Mouse (Mus musculus) natural killer cell, adult 2 months (primary cell): Measurements from ENCODE around the gene Pde4d.

Experiments
- DNase-seq, 2 experiments: peaks; one replicate each; pipeline ENCODE4 v3.0.0; 2022; ENCODE audit warnings: low spot score in 2 of 2

The Pde4d gene

DNA sequence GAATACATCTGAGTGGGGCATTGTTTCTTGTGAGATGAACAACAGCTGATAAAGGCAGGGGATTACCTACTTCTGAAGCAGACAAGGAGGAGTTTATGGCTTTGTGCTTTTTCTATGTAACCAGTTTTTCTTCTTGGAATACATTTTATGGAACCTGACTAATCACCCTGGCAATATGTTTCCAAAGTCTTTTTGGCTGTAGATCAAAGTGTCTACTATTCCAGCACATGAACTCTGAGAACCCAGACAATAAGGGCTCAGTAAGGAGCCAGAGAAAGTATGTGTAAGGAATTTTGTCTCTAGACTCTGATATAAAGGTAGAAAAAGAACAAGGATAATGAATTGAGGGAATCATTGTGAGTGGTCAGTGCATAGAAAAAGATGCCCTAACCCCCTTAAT, 40.1 kb downstream of the Pde4d start:
- DNase-seq: no peak

DNA sequence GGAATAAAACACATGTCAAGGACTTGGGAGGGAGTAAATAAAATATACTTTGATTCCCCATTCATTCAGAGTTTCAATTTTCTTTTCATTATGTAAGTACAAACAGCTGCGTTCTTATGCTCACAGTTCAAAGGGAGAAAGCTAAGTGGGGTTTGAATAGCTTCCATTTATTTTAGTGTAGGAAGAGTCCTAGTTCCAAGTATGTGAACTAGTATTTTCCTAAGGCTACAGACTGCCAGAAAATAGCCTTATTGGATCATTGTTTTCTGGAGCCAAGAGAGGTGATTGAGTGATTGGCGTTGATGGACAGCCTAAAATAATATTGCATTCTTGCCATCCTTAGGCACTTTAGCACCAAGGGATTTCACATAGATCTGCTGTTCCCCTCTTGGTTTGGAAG, 41.1 kb downstream of the Pde4d start:
- no peak for DNase-seq

DNA sequence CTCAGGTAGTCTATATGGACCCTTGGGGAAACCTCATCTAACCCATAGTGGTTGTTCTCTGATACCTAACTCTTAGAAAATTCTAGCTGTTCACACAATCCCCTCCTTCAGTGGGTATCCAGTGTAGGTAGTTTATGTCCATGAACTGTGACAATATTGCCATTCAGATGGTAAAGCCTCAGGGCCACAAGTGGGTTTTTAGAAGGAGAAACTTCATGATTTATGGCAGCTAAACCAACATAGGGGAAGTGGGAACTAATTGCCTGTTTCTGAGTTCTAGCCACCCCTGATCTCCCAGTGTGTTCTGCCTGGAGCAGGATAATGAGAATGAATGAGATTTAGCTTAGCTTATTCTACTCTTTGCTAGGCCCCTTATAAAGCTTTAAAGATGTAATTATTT, 43.1 kb downstream of the Pde4d start:
- no peak for DNase-seq

DNA sequence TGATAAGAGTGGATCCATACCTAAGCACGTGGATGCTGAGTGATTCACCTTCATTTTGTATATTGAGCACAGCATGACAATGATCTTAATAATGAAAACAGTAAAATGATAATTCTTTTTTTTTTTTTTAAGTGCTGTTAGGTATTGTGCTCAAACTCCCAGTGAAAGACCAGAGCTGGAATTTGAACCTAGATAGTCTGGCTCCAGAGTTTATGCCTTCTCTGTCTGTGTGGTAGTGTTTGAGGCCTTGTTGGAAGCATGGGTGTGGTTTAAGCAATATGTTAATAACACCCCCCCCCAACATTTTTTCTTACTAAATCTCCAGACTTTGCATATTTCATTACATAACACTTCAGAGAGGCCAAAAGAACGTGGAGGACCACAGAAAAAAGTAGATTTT, 44.6 kb downstream of the Pde4d start:
- DNase-seq: no peak

DNA sequence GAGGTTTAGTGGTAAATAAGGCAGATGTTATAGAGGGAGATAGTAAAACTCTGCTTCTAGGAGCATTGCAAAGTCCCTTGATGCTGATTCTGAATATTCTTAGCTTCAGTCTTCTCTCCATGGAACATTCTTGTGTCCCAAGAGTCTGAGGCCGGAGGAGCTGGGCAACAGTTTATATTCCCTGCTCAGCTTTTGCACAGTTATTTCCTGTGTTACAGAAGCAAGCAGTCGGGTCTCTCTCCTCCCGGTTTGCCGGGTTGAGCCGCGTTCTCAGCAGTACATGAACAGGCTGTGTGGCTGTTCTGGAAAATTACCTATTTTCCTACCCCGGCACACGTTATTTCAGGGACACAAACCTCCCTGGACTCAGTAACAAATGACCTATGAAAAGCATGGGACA, 48.0 kb downstream of the Pde4d start:
- no peak for DNase-seq

DNA sequence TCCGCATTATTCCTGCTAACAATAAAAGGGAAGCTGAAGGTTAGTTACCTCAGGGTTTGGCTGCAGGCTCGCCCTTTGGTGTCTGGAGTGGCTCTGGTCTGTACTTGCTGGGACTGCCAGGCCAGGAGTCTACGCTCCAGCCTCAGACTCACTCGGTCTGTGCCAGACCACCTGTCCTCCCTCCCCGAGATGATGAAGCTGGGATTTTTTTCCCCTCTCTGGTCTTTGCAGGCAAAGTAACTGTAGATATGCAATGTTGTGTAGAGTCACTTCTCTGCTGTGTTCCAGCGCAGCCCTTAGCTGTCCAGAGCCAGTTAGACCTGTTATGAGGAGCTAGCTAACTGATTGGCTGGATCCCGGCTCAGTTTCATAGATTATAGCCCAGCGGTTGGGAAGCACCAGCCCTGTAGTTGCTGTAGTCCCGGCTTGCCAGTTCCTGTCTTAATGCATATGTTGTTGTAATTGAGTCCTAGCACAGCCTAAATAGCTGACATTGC, 48.5 kb downstream of the Pde4d start:
- no peak for DNase-seq

DNA sequence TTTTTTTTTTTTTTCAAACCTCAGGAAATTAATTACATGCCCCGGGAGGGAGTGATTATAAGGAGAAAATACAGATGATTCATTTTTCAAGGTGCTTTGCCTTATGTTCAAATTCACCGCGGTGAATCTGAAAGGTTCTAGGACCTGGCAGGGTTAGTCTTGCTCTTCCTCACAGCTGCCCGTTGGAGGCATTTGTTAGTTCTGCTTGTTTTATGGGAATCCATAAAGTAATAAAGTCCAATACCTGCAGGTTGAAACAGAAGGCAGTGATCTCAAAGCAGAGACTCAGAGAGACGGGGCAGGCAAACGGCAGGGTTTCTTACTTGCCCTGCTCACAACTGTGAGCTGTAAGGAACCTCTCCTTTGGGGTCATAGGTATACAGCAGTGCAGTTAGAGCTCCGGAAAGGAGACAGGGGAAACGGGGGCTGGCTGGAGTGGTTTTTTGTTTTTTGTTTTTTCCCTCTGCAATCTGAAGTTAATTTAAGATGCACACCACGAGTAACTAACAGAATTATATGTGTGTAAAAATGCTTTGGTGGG, 49.1 kb downstream of the Pde4d start:
- DNase-seq: no peak

DNA sequence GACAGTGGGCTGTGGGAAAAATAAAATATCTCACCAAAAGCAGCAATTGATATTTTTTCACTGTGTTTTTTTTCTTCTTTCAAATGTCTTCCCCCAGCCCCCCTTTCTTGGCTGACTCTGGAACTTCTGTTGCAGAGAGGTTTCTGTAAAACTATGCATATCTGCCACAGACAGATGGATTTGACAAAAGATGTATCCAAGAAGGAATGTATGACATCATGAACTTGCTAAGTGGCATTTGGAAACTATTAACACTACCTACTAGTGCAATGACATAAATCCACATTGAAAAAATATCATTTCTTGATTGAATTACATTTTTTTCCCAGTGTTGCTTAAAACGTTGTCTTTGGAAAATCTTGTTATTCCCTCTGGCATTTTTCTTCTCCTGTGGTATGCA, 51.6 kb downstream of the Pde4d start:
- no peak for DNase-seq

DNA sequence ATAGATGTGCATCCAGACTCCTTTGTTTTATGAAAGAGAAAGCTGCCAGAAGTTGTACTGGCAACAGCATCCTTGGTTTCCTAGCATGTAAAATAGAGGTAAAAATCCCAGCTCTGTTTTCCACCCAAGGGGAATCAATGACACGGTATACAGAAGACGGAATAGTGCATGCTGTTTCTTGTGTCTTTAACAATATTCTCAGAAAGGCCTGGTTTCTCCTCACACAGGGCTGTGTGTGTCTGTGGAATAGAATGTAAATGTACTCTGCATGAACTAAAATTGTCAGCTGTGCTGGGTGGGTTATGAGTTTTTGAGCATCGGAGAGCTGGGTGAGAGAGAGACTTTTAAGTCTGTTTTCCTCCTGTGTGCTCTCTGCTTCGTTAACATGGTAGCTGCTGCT, 74.8 kb downstream of the Pde4d start:
- no peak for DNase-seq

DNA sequence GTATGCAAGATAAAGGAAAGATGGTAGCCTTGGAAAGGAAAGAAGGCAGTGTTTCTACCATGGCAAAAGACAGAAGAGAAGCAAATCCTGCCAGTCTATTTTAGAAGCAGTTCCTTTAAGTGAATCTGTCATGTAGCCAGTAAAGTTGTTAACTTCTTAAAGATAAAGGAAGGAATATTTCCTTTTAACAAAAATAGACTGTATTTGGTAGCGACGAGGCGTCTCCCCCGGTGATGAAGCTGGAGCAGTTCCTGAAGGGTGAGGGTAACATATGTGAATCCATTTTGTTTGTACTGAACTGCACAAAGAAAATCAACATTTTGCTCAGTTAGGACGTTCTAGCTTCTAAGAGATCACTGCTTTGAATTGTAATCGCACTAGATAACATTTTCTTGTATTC, 75.2 kb downstream of the Pde4d start:
- no peak for DNase-seq

DNA sequence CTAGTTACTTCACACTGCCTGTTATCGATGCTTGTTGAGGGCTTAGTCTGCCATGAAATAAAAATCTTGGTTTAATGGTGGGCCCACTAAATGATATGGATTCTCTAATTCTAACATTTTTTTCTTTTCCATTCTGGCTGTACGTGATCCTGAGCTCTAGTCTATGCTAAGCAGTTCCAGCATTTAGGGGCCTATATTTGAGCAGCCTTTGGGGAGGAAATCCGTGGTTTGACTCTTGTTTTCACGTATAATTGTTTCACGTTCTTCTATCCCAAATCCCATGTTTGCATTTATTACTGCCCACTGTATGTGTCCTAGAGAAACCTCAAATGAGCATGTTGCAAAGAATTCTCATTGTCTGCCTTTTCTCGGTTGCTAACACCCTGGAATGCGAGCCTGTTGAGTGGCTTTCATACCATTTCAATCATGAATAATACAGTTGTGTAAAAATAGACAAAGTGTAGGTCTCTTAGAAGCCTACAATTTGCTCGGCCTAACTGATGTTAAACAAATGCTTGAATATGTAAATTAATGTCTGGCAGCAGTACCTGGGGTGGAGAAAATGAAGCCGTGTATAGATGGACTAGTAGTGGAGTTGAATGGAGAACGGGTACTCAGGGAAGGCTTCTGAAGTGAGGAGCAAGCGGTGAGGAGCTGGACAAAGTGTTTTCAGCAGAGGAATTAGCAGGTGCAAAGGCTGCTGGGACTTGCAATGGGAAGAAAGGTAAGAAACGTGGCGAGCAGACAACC, 76.7 kb downstream of the Pde4d start:
- DNase-seq: no peak

DNA sequence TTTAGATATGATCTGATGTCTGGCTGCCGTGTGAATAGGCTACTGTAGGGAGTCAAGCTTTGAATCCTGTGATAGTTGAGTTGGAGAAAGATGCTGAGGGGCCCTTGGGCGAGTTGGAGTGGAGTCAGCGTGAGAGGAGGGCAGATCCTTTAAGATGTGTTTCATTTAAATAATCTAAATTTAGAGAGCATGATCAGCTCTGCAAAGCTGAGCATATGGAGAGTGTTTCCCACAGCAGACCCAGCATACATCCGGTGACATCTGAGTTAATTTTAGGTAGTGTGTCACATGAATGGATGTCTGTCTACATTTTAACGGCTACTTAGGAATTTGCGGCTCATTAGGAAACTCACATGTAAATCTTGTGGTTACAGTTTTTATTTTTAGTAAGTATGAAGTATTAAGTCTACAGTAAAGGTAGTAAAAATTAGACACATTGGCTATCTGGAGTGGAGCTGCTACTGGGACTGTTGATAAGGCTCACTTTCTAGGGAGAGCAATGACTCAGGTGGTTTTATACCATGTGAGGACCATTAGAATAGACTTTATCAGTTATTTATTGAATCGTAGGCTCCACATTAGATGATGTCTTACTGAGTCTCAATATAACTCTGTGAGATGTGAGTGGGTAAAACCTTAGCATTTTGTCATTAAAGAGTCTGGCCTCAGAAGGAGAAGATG, 77.5 kb downstream of the Pde4d start:
- peak in 1 of 2 experiments; percentile 1 for DNase-seq

DNA sequence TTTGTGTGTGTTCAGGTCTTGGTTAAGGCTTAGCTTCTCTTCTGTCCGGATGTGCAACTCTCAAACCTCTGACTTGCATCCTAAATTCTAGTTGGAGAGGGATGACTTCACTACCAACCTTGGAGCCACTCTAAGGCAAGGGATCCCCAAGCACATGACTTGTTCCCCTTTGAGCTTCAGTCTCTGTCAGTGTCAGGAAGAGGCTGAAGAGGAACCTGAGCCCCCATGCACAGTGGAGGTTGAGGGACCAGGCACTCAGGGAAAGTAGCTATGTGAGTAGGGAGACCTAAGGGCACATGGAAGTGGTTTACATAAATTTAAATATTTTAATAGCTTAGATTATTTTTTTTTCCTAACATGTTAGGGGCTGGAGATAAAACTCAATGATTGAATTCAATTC, 78.6 kb downstream of the Pde4d start:
- no peak for DNase-seq

DNA sequence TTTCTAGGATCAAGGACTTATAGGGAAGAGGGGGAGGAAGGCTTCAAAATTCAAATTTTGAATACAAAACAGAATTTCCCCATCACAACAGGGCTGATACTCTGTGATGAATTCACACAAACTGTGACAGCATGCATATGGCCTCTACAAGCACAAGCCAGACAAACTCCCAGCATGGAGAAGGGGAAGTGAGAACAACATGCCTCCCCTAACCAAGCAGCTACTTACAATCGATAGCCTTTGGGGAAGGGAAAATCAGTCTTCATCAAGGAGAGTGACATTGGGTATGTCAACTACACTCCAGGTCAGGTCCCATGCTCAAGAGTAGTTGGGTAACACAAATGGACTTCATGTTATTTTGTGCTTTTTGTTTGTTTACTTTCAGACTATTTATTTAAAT, 83.1 kb downstream of the Pde4d start:
- no peak for DNase-seq

DNA sequence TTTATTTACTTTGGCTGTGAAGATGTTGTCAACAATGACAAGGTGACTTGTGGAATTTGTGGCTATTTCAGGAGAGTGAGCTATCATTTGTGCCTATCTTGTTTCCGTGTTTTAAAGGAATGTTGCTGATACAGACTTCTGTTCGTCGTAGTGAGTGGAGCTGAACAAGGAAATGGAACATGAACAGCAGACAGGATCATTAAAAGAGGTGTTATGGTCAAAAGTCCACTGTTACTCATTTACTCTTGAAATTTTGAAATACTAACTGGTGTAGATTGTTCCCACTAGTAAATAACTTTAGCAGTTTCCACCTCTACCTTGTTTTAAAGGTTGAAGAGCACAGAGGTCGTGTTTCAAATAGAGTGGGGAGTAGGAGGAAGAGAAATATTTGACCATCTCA, 86.7 kb downstream of the Pde4d start:
- no peak for DNase-seq

DNA sequence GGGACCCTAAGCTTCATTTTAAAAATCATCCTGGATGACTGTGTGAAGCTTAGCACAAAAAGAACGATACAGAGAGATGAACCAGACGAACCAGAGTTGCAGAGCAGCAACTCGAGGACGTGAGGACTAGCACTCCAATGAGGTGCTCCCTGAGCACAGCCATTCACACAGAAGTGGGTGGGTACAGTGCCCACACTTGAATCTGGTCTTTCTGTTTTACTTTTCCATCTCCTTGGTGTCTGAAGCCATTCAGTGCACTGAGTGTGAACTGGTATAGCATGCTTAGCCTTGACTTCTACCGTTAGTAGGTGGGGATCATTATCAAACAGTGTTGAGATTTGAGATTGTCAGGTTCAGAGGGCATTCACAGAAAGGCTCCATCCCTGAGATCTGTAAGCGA, 87.2 kb downstream of the Pde4d start:
- no peak for DNase-seq

DNA sequence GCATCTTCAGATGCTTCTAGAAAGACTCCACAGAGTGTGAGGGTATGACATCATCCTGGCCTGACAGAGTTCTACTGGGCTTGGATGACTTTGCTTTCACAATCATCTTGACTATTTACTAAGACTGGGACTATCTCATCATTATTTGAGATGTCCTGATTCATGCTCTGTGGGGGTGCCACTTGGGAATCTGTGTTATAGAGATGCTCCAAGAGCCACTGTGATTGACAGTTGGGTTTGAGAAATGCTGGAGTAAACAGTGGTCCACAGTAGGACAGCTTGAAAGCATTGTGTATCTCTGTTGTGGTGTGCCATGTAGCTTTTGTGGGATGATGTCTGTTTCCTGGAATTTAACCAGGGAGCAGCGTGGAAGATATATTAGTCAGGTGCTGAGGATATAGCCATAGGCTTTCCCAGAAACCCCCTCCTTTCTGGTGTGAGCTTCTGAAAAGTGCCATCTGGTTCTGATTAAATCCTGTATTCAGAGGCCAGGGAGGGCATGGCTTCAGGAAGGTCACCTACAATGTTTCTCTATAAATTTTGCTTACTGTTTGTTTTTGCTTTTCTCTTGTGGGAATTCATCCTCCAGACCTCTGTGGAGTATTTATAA, 89.1 kb downstream of the Pde4d start:
- no peak for DNase-seq

DNA sequence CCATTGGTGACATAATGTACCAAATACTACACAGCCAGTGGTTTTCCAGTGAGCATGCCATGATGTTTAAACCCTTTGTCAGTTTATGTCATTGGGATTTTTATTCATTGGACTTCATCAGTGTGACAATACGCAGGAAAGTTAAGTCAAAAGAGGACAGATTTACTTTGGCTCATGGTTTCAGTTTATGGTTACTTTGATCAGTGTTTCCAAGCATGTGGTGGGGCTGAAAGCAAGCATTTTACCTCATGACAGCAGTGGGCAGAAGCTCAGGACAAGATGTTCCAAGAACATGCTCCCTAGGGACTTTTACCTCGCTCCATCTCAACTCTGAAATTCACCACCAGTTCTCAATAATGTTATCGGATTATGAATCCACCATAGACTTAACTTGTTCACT, 91.7 kb downstream of the Pde4d start:
- DNase-seq: no peak

DNA sequence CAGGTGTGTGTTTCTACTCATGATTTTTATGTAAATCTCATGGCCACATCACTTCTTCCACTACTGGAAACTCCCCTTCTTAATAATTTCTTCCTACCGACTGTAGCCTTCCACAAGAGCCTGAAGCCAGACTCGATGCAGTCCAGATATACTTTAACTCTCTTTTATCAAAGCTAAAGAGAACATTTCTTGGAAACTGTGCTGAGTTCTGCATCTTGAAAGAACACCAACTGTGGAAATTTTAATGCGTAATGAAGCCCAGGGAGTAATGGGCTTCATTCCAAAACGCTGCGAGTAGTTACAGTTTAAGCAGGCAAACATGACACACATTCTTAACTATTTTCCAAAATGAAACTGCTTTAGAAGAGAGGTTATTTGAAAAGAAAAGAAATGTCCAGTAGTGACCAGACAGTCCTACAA, 92.6 kb downstream of the Pde4d start:
- no peak for DNase-seq

DNA sequence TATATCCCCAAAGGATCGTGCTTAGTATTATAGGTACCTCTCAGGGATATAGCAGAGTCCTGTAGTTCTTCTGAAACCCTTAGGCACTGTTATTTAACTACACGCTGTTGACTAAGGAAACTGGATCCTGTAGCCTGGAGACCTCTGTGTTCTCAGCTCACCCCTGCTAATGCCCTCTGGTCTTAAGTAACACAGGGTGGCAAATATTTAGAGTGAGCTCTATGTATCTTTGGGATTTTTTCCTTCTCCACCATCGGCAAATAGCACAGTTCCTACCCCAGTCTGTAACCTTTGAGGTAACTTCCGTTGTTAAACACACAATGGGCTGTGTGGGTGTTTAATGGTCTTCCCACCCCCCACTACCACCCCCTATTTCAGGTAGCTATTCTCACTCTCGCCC, 102.5 kb downstream of the Pde4d start:
- DNase-seq: no peak

DNA sequence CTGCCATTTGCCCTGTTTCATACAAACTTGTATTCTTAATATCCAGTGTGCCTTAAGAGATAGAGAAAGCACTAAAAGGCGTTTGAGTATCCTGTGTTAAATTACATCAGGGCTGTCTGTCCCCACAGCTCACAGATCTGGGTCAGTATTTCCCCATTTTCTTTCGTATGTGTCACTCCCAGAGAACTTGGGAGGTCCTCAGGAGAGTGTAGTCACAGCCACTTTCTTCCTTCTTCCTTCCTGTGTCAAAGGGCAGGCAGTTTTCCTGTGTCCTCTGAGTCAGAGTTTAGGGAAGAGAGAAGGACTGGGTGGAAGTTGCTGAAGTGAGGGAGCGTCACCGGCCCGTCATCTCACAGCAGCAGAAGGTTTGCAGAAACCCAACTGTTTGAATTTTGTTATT, 103.2 kb downstream of the Pde4d start:
- no peak for DNase-seq

DNA sequence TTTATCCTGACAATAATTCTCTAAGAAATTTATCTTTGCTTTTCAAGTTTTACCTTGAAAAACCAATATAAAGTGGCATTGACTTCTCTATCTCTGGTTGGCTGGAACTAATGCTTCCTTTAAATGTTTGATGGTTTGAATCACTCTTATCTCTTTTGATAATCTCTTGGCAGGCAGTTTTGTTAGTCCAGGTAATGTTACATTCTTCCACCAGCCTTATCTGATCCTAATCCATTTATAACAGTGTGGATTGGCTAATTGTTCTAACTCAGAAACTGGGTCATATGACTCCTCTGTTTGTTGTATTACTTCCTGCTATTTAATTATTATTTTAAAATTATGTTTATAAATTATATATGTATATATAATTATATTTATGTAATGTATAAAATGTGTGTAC, 105.2 kb downstream of the Pde4d start:
- no peak for DNase-seq

DNA sequence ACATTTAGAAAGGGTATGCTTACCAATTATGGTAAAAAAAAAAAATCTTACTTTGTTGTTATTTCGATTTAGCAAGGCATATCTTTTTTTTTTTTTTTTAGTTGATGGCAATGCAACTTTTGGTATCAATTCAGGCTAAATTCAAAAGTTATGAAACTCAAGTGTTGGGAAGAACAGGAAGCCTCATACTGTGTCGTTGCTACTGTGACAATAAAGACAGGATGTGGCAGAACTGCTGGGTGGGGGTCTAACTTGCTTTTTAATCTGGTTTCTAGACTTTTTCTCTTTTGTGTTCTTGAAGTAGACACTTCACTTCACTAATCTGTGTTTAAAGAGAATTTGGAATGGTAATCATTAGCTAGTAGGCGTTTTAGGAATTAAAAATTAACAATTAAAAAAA, 147.2 kb downstream of the Pde4d start:
- no peak for DNase-seq
